Comparison of ENCODE assay signal across 8 mouse cellular contexts in genomic region chr16:58670643-58671042, GRCm38 (mm10). TPM values are rescaled to one million over a fixed set of nuclear protein-coding genes. Genes with fewer than 3 reads are reported as not detected.
DNase-seq lines count a peak whose midpoint lies in the region; ATAC-seq and TF ChIP-seq lines count a peak whose summit lies in the region.

No protein-coding gene starts in this region.

- DNase-seq in cerebellum, adult 2 months = no peak
- DNase-seq in cerebellum, adult 9-10 months = no peak
- DNase-seq in A20 (ENCODE audit: low read depth, low spot score) = peak; percentile 65
- no peak for DNase-seq in forebrain, embryonic 11.5 days (ENCODE audit: low spot score)
- no peak for DNase-seq in left cerebral cortex, adult 8-10 months (ENCODE audit: low spot score in 2 of 2)
- no peak for DNase-seq in layer of hippocampus, adult 8-10 months (ENCODE audit: low spot score in 2 of 2)

- TF ChIP-seq POLR2A in cerebellum, adult 2 months (IDR thresholded peaks at IDR 0.05; ENCODE audit: borderline replicate concordance, insufficient read depth, low read length) = no peak
- no peak for TF ChIP-seq POLR2A in olfactory bulb, adult 2 months (IDR thresholded peaks at IDR 0.05; ENCODE audit: insufficient read depth, low read depth, low read length)

- ATAC-seq in forebrain, embryonic 11.5 days (replicated peaks; ENCODE audit: low FRiP score) = peak; percentile 55; the same call in 1 of the 2 replicates
- peak; percentile 25 for ATAC-seq in limb, embryonic 13.5 days (ENCODE audit: low FRiP score, low read depth)

- 0 out of 2 replicates have a peak, but pooled peaks have one; percentile 1 for TF ChIP-seq CTCF in cerebellum, adult 2 months (IDR thresholded peaks at IDR 0.05; ENCODE audit: borderline replicate concordance, insufficient read depth, low read depth, low read length)
- no peak for TF ChIP-seq CTCF in olfactory bulb, adult 2 months (IDR thresholded peaks at IDR 0.05; ENCODE audit: insufficient read depth, low read depth, low read length)

- under 1% methylated on average over 25 of the region's 25 CpGs for WGBS in cerebellum, adult 2 months
- WGBS in forebrain, embryonic 11.5 days = under 1% methylated on average over 25 of the region's 25 CpGs
- under 1% methylated on average over 25 of the region's 25 CpGs for WGBS in limb, embryonic 13.5 days
- under 1% methylated on average over 25 of the region's 25 CpGs for WGBS in olfactory bulb, adult 2 months

- peak overlapping the region; percentile 11; the same call in 1 of the 2 replicates for H3K27ac ChIP-seq in cerebellum, adult 2 months (ENCODE audit: insufficient read depth, low read length)
- peak overlapping the region; percentile 68; the same call in 1 of the 2 replicates for H3K27ac ChIP-seq in forebrain, embryonic 11.5 days (ENCODE audit: low read depth, low read length)
- H3K27ac ChIP-seq in limb, embryonic 13.5 days = peak overlapping the region; percentile 76
- H3K27ac ChIP-seq in olfactory bulb, adult 2 months (ENCODE audit: insufficient read depth, low read depth, low read length) = no peak overlapping the region

- peak overlapping the region; percentile 76 for H3K9ac ChIP-seq in forebrain, embryonic 11.5 days (ENCODE audit: low read length)
- peak overlapping the region; percentile 85 for H3K9ac ChIP-seq in limb, embryonic 13.5 days

- no peaks in the 10 kb centered on the region for H3K9me3 ChIP-seq in forebrain, embryonic 11.5 days (ENCODE audit: control insufficient read depth, low read length)
- no peaks in the 10 kb centered on the region for H3K9me3 ChIP-seq in limb, embryonic 13.5 days

- peak overlapping the region; percentile 89 for H3K4me3 ChIP-seq in cerebellum, adult 2 months (replicated peaks; ENCODE audit: insufficient read depth, low read depth, low read length)
- peak overlapping the region; percentile 72 for H3K4me3 ChIP-seq in forebrain, embryonic 11.5 days (ENCODE audit: low read depth, low read length)
- peak overlapping the region; percentile 93 for H3K4me3 ChIP-seq in limb, embryonic 13.5 days
- peak overlapping the region; percentile 84 for H3K4me3 ChIP-seq in olfactory bulb, adult 2 months (ENCODE audit: insufficient read depth, low read depth, low read length)

- H3K27me3 ChIP-seq in cerebellum, adult 2 months (ENCODE audit: control insufficient read depth, insufficient read depth, low read length) = no peaks in the 10 kb centered on the region
- no peaks in the 10 kb centered on the region for H3K27me3 ChIP-seq in forebrain, embryonic 11.5 days (ENCODE audit: control insufficient read depth, insufficient read depth, low read length)
- H3K27me3 ChIP-seq in limb, embryonic 13.5 days = no peaks in the 10 kb centered on the region

- H3K4me2 ChIP-seq in forebrain, embryonic 11.5 days (ENCODE audit: low read depth, low read length, severe bottlenecking) = peak overlapping the region; percentile 81
- peak overlapping the region; percentile 76 for H3K4me2 ChIP-seq in limb, embryonic 13.5 days (replicated peaks)

- H3K4me1 ChIP-seq in cerebellum, adult 2 months (ENCODE audit: control insufficient read depth, insufficient read depth, low read length) = no peaks in the 10 kb centered on the region
- no peaks in the 10 kb centered on the region; the same call in 1 of the 2 replicates for H3K4me1 ChIP-seq in forebrain, embryonic 11.5 days (replicated peaks; ENCODE audit: control insufficient read depth, insufficient read depth, low read length)
- peaks cover 10% of the 10 kb centered on the region; the same call in 1 of the 2 replicates for H3K4me1 ChIP-seq in limb, embryonic 13.5 days
- H3K4me1 ChIP-seq in olfactory bulb, adult 2 months (ENCODE audit: control insufficient read depth, insufficient read depth, low read length) = peaks cover 5% of the 10 kb centered on the region; the same call in 1 of the 2 replicates

- no peaks in the 10 kb centered on the region; the same call in 1 of the 2 replicates for H3K36me3 ChIP-seq in forebrain, embryonic 11.5 days (ENCODE audit: control insufficient read depth, insufficient read depth, low read length)
- peaks cover 26% of the 10 kb centered on the region for H3K36me3 ChIP-seq in limb, embryonic 13.5 days

RNA-seq across cellular contexts. Expression of gene Cpox, which starts 0.6 kb away (rescaled TPM):
- 40.9 and 44.4 TPM in 2 replicates for polyA plus RNA-seq in cerebellum, adult 2 months (2012; rRNA removed)
- polyA plus RNA-seq in forebrain, embryonic 11.5 days (2014; fragmentation: Nextera tagmentation; extraction: Ambion mirVana) = 20.6 and 22.0 TPM in 2 replicates
- polyA plus RNA-seq in limb, embryonic 13.5 days (2015; fragmentation: Nextera tagmentation; extraction: Ambion mirVana) = 20.7 and 20.9 TPM in 2 replicates
- polyA plus RNA-seq in olfactory bulb, adult 2 months (2012; ENCODE audit: insufficient read depth, insufficient read length, low replicate concordance, missing spikeins) = not detected in 2 replicates
- total RNA-seq in left cerebral cortex, adult 8-10 months (2022) = 10 to 100 TPM; 41.4 to 46.8 (median 43.7) TPM
- total RNA-seq in layer of hippocampus, adult 8-10 months (2022) = 10 to 100 TPM; 45.1 to 57.0 (median 52.8) TPM

RNA-seq across cellular contexts. Expression of gene E330017A01Rik, which starts 32.1 kb away (rescaled TPM):
- not detected in 2 replicates for polyA plus RNA-seq in cerebellum, adult 2 months (2012; rRNA removed)
- polyA plus RNA-seq in forebrain, embryonic 11.5 days (2014; fragmentation: Nextera tagmentation; extraction: Ambion mirVana) = not detected in 2 replicates
- not detected in 2 replicates for polyA plus RNA-seq in limb, embryonic 13.5 days (2015; fragmentation: Nextera tagmentation; extraction: Ambion mirVana)
- not detected in 2 replicates for polyA plus RNA-seq in olfactory bulb, adult 2 months (2012; ENCODE audit: insufficient read depth, insufficient read length, low replicate concordance, missing spikeins)
- not detected for total RNA-seq in left cerebral cortex, adult 8-10 months (2022)
- not detected for total RNA-seq in layer of hippocampus, adult 8-10 months (2022)

RNA-seq across cellular contexts. Expression of gene Gpr15, which starts 48.2 kb away (rescaled TPM):
- 0.06 TPM in 1 of 2 replicates, not detected in the other for polyA plus RNA-seq in cerebellum, adult 2 months (2012; rRNA removed)
- not detected in 2 replicates for polyA plus RNA-seq in forebrain, embryonic 11.5 days (2014; fragmentation: Nextera tagmentation; extraction: Ambion mirVana)
- 0.11 TPM in 1 of 2 replicates, not detected in the other for polyA plus RNA-seq in limb, embryonic 13.5 days (2015; fragmentation: Nextera tagmentation; extraction: Ambion mirVana)
- not detected in 2 replicates for polyA plus RNA-seq in olfactory bulb, adult 2 months (2012; ENCODE audit: insufficient read depth, insufficient read length, low replicate concordance, missing spikeins)
- not detected for total RNA-seq in left cerebral cortex, adult 8-10 months (2022)
- total RNA-seq in layer of hippocampus, adult 8-10 months (2022) = not detected

RNA-seq across cellular contexts. Expression of gene Gm813, which starts 53.9 kb away (rescaled TPM):
- not detected in 2 replicates for polyA plus RNA-seq in cerebellum, adult 2 months (2012; rRNA removed)
- polyA plus RNA-seq in forebrain, embryonic 11.5 days (2014; fragmentation: Nextera tagmentation; extraction: Ambion mirVana) = not detected in 2 replicates
- polyA plus RNA-seq in limb, embryonic 13.5 days (2015; fragmentation: Nextera tagmentation; extraction: Ambion mirVana) = not detected in 2 replicates
- polyA plus RNA-seq in olfactory bulb, adult 2 months (2012; ENCODE audit: insufficient read depth, insufficient read length, low replicate concordance, missing spikeins) = not detected in 2 replicates
- not detected for total RNA-seq in left cerebral cortex, adult 8-10 months (2022)
- not detected for total RNA-seq in layer of hippocampus, adult 8-10 months (2022)

RNA-seq across cellular contexts. Expression of gene Cldnd1, which starts 57.1 kb away (rescaled TPM):
- 134 and 137 TPM in 2 replicates for polyA plus RNA-seq in cerebellum, adult 2 months (2012; rRNA removed)
- 115 and 116 TPM in 2 replicates for polyA plus RNA-seq in forebrain, embryonic 11.5 days (2014; fragmentation: Nextera tagmentation; extraction: Ambion mirVana)
- 130 and 142 TPM in 2 replicates for polyA plus RNA-seq in limb, embryonic 13.5 days (2015; fragmentation: Nextera tagmentation; extraction: Ambion mirVana)
- polyA plus RNA-seq in olfactory bulb, adult 2 months (2012; ENCODE audit: insufficient read depth, insufficient read length, low replicate concordance, missing spikeins) = not detected in 2 replicates
- 100 to 1,000 TPM in 3 of 4 experiments, 10 to 100 TPM in 1; 98.1 to 116 (median 114) TPM for total RNA-seq in left cerebral cortex, adult 8-10 months (2022)
- 100 to 1,000 TPM in 2 of 4 experiments, 10 to 100 TPM in 2; 87.9 to 106 (median 100) TPM for total RNA-seq in layer of hippocampus, adult 8-10 months (2022)

Comparison
In these comparisons a context has a peak if more than half of its experiments do, and no peak if none do; other contexts are left out.
1. RNA of gene Cpox, which starts 0.6 kb away (polyA plus RNA-seq): 40.9 to 44.4 TPM in cerebellum, adult 2 months, 20.6 to 22.0 TPM in forebrain, embryonic 11.5 days and 20.7 to 20.9 TPM in limb, embryonic 13.5 days; not detected in olfactory bulb, adult 2 months; every median in the first group is over 10 times any median in the second.
2. Peak in every context shown above with its lines, with median percentiles within 50 percentile points of each other: H3K4me3 ChIP-seq.